Mouse (Mus musculus): Measurements from ENCODE around the gene Ppme1.

- TF ChIP-seq CTCF (IDR thresholded peaks at IDR 0.05; ENCODE audit: control insufficient read depth, insufficient read depth, low read length) (no peak), POLR2A (IDR thresholded peaks at IDR 0.05; ENCODE audit: borderline replicate concordance, control insufficient read depth, low read depth, low read length) (no peak)
Measured at GRCm38 (mm10) chr7:100331269-100331668, 40.8 kb downstream of the Ppme1 start.

Data from bone marrow, adult 2 months (tissue).